Mouse (Mus musculus) thymus, postnatal 36 days (tissue): ENCODE data around the gene Rad17.

Experiments used
- DNase-seq, 2 experiments: peaks; one replicate each; pipeline ENCODE4 v3.0.0; 2022; ENCODE audit warnings: mixed read lengths in 2 of 2

Rad17 gene

GRCm38 (mm10) chr13:100650550-100651438 is at the start of gene Rad17, which contains the start of gene Ak6:
Gene Rad17 (minus strand): TSS chr13:100651051.
Gene Ak6 (plus strand): TSS chr13:100650979.
- peak; percentile 94 to 96 for DNase-seq

GRCm38 (mm10) chr13:100698866-100699265 is 48.0 kb upstream of the Rad17 start:
- no peak for DNase-seq

GRCm38 (mm10) chr13:100697541-100697940 is 46.7 kb upstream of the Rad17 start:
- no peak for DNase-seq

- no peak for DNase-seq
Observed at GRCm38 (mm10) chr13:100687513-100687912, 36.7 kb upstream of the Rad17 start.

- no peak for DNase-seq
Observed at GRCm38 (mm10) chr13:100684355-100684754, 33.5 kb upstream of the Rad17 start.

GRCm38 (mm10) chr13:100682837-100683236 is 32.0 kb upstream of the Rad17 start:
- DNase-seq, result no peak

- DNase-seq, result no peak
Observed at GRCm38 (mm10) chr13:100681615-100682014, 30.8 kb upstream of the Rad17 start.

GRCm38 (mm10) chr13:100675936-100676635 is 25.2 kb upstream of the Rad17 start:
- no peak for DNase-seq

- no peak for DNase-seq
Observed at GRCm38 (mm10) chr13:100670181-100670741, 19.4 kb upstream of the Rad17 start.

GRCm38 (mm10) chr13:100669291-100670022 is 18.6 kb upstream of the Rad17 start, which contains the start of gene Ccdc125:
Gene Ccdc125 (plus strand): TSS chr13:100669717.
- DNase-seq, result peak; percentile 38 to 42

- DNase-seq, result peak; percentile 25 to 36
Observed at GRCm38 (mm10) chr13:100659864-100660456, 9.1 kb upstream of the Rad17 start.

- no peak for DNase-seq
Observed at GRCm38 (mm10) chr13:100658091-100658490, 7.2 kb upstream of the Rad17 start.

- no peak for DNase-seq
Observed at GRCm38 (mm10) chr13:100651439-100652186, 762 bp upstream of the Rad17 start, which contains the start of gene Taf9. Gene Taf9 (plus strand): TSS chr13:100651579.

GRCm38 (mm10) chr13:100648223-100648622 is 2.6 kb downstream of the Rad17 start:
- no peak for DNase-seq

GRCm38 (mm10) chr13:100642471-100643209 is 8.2 kb downstream of the Rad17 start:
- no peak for DNase-seq

GRCm38 (mm10) chr13:100634106-100634691 is 16.7 kb downstream of the Rad17 start:
- no peak for DNase-seq

GRCm38 (mm10) chr13:100622241-100622640 is 28.6 kb downstream of the Rad17 start:
- DNase-seq, result no peak

GRCm38 (mm10) chr13:100617583-100617982 is 33.3 kb downstream of the Rad17 start:
- DNase-seq, result no peak

GRCm38 (mm10) chr13:100616181-100617087 is 34.4 kb downstream of the Rad17 start, which contains the start of gene Marveld2:
Gene Marveld2 (minus strand): TSS chr13:100616971.
- DNase-seq, result peak; percentile 35 to 53
